Mouse (Mus musculus) heart, embryonic 10.5 days (tissue): ENCODE measurements around the gene Camta1. TPM values are rescaled to one million over a fixed set of nuclear protein-coding genes. Genes with fewer than 3 reads are reported as not detected.

Source experiments
- DNase-seq: peaks from one replicate; pipeline ENCODE4 v3.0.0-alpha.2; 2017; ENCODE audit warnings: low spot score
- H3K27ac ChIP-seq: fragments of 300-500 bp; sonication (generic); 2 replicates; pipeline ENCODE4 v1.5.1; 2016; ENCODE audit warnings: mild to moderate bottlenecking
- H3K27me3 ChIP-seq: fragments of 300-500 bp; sonication (generic); 2 replicates; pipeline ENCODE4 v1.6.1; 2016; ENCODE audit warnings: mild to moderate bottlenecking; ENCODE audit not compliant: poor library complexity, insufficient read depth, severe bottlenecking
- H3K36me3 ChIP-seq: fragments of 300-500 bp; sonication (generic); 2 replicates; pipeline ENCODE4 v1.6.1; 2016; ENCODE audit warnings: mild to moderate bottlenecking, moderate library complexity
- H3K4me1 ChIP-seq: fragments of 300-500 bp; sonication (generic); 2 replicates; pipeline ENCODE4 v1.6.1; 2016; ENCODE audit warnings: mild to moderate bottlenecking
- H3K4me3 ChIP-seq: fragments of 300-500 bp; sonication (generic); 2 replicates; pipeline ENCODE4 v1.5.1; 2016; ENCODE audit warnings: mild to moderate bottlenecking, moderate library complexity
- H3K9me3 ChIP-seq: fragments of 300-500 bp; sonication (generic); 2 replicates; pipeline ENCODE4 v1.6.1; 2016; ENCODE audit warnings: mild to moderate bottlenecking, moderate library complexity
- WGBS: fragments of 180-500 bp; shearing (Covaris S2); methylation state at CpG from one replicate; pipeline ENCODE4 v1.1.7; 2016; 5-methylcytosine and 5-hydroxymethylcytosine counted together
- polyA plus RNA-seq: library from polyadenylated mRNA; unstranded; fragments of >200 nt; fragmentation: Nextera tagmentation; extraction: Ambion mirVana; gene quantifications from 2 replicates; pipeline ENCODE4 v1.2.1, GENCODE M21; 2016

Camta1 gene
- polyA plus RNA-seq, 1 experiment from 2014 or later = 115 TPM

DNA sequence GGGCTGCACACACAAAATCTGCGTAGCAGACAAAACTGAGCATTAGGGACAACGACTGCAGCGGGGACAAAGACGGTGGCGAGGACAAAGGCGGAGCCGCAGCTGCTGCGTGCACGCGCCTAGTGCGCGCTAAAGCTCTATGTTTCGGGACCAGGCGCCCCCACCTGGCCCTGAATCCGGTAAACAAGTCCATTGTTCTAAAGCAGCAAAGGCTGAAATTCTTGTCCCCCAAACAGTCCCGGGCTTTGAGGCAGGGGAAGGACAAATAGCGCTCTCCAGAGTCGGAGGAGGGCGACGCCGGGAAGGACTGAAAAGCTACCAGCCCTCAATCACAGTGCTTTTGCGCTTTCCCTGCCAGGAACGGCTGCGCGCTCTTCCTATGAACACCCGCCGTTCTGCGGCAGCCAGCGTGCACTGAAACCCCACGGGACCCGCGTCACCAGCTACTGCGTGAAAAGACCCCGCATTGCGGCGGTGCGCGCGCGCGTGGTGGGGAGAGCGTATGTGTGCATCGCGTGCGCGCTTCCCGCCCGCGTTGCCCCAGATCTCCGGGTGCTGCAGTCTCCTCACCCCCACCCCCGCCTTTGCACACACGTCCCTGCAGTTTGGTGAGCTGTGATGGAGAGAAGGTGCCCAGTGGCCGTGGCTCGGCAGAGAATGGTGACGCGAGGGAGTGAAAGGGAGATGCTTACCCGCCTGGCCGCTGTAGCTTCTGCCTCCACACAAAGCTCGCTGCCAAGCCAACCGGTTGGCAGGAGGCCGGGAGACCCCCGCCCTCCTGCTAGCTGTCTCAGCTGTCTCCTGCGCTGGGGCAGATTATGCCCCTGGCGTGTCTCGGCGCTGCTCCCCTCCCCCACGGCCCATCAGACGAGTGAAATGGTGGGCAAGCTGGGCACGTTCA is 732.8 kb downstream of the Camta1 start:
- peak overlapping the region; percentile 75 for H3K4me3 ChIP-seq
- peak overlapping the region; percentile 93 for H3K27ac ChIP-seq
- DNase-seq = peak; percentile 86
- peaks cover 50% of the 10 kb centered on the region for H3K4me1 ChIP-seq
- peaks cover 31% of the 10 kb centered on the region for H3K27me3 ChIP-seq
- H3K9me3 ChIP-seq = no peaks in the 10 kb centered on the region
- WGBS = under 1% methylated on average over 69 of the region's 69 CpGs
- no peaks in the 10 kb centered on the region for H3K36me3 ChIP-seq

DNA sequence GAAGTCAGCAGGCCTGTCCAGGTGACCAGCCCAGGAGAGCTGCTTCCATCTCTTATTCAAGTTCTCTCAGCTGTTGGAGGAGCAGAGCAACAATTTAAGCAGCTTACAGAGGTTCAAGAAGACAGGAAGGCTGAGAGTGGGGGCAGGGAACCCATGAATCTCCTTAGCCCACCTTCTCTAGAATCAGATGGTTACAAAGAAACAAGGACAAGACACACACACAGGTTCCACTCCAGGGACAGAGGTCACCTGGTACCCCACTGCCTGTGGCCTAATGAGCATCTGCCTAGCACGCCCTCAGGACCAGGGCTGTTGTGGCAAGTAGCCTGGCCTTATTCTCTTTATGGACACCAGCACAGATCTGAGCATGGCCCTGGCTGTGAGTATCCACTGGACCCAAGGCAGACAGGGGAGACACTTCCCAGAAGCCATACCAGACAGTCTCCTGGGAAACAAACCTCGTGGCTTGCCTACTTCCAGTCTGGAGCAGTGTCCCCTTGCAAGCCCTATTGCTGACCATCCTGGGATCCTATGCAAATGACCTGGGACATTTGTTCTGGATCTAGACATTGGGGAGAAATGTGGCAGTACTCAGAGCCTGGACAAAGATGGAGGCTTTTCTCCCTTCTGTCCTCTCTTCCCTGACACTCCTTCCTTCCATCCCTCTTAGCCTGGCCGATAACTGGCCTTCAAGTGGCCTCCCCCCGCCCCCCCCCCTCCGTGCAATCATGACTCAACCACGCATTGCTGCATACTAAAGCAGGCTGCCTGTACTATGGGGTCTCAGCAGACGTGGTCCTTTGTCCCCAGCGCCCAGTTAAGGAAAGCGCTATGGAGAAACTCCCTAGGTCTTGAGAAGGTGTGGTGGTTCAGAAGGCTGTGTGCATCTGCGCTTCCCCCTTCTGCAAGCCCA is 733.8 kb downstream of the Camta1 start:
- 12% methylated on average over 9 of the region's 10 CpGs for WGBS
- Histone ChIP-seq H3K4me3 (peak overlapping the region; percentile 75), H3K27ac (peak overlapping the region; percentile 93), H3K27me3 (peaks cover 26% of the 10 kb centered on the region), H3K9me3 (no peaks in the 10 kb centered on the region), H3K4me1 (peaks cover 50% of the 10 kb centered on the region), H3K36me3 (no peaks in the 10 kb centered on the region)
- DNase-seq = no peak

DNA sequence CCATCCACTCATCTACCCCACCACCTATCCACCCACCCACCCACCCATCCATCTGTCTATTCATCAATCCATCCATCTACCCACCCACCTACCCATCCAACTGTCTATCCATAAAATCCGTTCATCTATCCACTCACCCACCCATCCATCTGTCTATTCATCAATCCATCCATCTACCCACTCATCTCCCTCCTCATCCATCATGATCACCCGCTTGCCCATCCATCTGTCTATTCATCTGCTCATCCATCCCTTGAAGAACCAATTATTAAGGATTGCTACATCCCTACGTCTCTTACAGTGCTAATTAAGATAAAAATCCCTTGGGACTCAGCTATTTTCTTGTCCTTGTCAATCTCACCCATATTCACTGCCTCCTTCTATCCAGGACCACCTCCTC is 742.8 kb downstream of the Camta1 start:
- Histone ChIP-seq H3K27me3 (0 out of 2 replicates have a peak, but pooled peaks cover 6% of the 10 kb centered on the region), H3K9me3 (no peaks in the 10 kb centered on the region), H3K4me1 (peaks cover 27% of the 10 kb centered on the region), H3K36me3 (no peaks in the 10 kb centered on the region), H3K4me3 (no peak overlapping the region), H3K27ac (no peak overlapping the region)
- WGBS = 81% methylated on average over 3 of the region's 3 CpGs
- DNase-seq = no peak

DNA sequence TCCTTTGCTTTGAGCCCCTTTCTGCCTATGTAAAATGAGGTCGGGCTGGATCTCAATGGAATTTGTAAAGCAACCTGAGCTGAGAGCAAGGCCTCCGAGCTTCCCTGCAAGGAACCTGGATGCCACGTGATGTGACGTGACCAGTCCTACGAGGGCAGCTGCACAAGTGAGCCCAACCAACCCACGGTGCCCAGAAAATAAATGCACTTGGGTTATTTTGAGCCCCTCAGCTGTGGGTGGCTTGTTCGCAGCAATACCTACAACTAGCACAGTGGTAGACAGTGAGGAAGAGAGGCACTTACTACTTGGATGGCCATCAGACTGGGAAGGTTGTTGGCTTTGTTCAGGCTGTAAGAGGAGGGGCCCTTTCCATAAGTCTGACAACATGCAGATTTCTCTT is 747.1 kb downstream of the Camta1 start:
- peaks cover 30% of the 10 kb centered on the region for H3K27me3 ChIP-seq
- DNase-seq = no peak

DNA sequence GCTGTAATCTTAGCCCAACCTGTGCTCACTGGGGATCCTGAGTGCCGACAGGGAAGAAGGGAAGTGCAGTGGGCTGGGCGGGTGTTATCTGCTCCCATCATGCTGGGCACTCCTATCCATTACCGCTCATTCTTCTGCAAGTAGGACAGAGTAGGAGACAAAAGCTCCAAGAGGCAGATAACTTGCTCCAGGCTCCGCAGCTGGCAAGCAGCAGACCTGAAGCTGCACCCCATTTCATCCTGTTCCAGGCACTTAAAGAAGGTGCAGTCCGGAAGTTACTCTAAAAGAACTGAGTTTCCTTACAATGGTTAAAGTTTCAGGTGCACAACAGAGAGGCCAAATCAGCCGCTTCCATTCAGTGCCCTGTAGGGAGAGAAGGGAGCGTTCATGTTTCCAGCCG is 750.5 kb downstream of the Camta1 start:
- Histone ChIP-seq H3K4me1 (peaks cover 31% of the 10 kb centered on the region), H3K4me3 (no peak overlapping the region), H3K27ac (no peak overlapping the region), H3K36me3 (no peaks in the 10 kb centered on the region), H3K9me3 (no peaks in the 10 kb centered on the region), H3K27me3 (peaks cover 53% of the 10 kb centered on the region)
- WGBS = 36% methylated on average over 8 of the region's 8 CpGs
- DNase-seq = no peak

More for the DNA sequence above, 747.1 kb downstream of the Camta1 start:
- Histone ChIP-seq H3K4me3 (no peak overlapping the region), H3K9me3 (no peaks in the 10 kb centered on the region), H3K27ac (no peak overlapping the region), H3K36me3 (no peaks in the 10 kb centered on the region), H3K4me1 (peaks cover 8% of the 10 kb centered on the region)
- 86% methylated on average over 7 of the region's 7 CpGs for WGBS

DNA sequence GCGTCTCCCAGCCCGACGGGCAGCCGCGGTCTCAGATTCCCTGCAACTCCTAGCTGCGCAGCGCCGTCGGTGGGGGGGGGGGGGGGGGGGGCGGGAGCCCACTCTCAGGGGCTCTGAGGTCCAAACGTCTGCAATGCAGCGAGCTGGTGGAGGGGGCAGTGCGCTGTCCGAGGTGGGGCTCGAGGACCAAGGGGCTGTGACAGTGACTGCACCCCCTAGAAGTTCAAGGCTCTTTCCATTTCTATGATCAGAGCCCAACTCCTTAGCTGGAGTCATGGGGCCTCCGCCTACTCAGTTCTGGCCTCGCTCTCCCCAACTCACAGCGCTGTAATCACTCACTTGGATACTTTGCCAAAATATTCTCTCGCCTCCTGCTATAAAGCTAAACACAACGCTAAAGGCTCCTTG is 752.8 kb downstream of the Camta1 start:
- 4% methylated on average over 17 of the region's 20 CpGs for WGBS
- DNase-seq = no peak
- peaks cover 47% of the 10 kb centered on the region for H3K27me3 ChIP-seq
- H3K4me3 ChIP-seq = peak overlapping the region; percentile 91
- peak overlapping the region; percentile 95 for H3K27ac ChIP-seq
- H3K4me1 ChIP-seq = peaks cover 40% of the 10 kb centered on the region
- no peaks in the 10 kb centered on the region for H3K9me3 ChIP-seq
- H3K36me3 ChIP-seq = no peaks in the 10 kb centered on the region

DNA sequence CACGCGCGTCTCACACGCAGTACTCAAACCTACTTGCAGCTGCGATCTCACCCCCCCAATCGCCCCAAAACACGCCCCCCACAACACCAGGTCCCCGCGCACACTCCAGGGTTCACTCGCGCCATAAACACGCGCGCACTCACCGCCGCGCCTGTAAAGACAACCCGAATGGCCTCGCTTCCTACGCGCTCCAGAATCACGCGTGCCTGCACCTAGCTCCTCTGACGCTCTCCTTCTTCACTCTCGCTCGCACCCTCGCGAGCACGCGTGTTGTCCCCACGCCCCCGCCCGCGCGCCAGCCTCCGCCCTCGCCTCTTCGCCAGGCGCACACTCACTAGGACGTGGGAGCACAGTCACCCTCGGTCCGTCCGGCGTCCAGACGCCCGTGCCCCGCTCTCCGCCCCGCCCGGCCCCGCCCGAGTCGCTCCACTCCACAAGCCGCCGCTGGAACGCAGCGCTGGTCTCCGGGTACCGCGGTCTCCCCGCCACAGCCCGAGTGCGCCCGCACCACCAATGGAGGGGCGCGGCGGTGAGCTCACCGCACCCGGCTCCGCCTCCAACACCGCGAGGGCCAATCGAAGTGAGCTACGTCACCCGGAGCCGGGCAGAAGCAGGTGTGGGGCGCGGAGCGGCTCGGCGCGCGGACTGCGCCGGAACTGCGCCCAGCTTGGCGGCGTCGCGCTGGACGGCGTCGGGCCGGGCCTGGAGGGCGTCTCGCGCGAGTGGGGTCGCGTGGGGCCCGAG is 753.5 kb downstream of the Camta1 start:
- H3K4me3 ChIP-seq = peak overlapping the region; percentile 91
- peaks cover 47% of the 10 kb centered on the region for H3K27me3 ChIP-seq
- peak overlapping the region; percentile 95 for H3K27ac ChIP-seq
- peaks cover 44% of the 10 kb centered on the region for H3K4me1 ChIP-seq
- DNase-seq = peak; percentile 96
- no peaks in the 10 kb centered on the region for H3K9me3 ChIP-seq
- WGBS = under 1% methylated on average over 97 of the region's 101 CpGs
- no peaks in the 10 kb centered on the region for H3K36me3 ChIP-seq

DNA sequence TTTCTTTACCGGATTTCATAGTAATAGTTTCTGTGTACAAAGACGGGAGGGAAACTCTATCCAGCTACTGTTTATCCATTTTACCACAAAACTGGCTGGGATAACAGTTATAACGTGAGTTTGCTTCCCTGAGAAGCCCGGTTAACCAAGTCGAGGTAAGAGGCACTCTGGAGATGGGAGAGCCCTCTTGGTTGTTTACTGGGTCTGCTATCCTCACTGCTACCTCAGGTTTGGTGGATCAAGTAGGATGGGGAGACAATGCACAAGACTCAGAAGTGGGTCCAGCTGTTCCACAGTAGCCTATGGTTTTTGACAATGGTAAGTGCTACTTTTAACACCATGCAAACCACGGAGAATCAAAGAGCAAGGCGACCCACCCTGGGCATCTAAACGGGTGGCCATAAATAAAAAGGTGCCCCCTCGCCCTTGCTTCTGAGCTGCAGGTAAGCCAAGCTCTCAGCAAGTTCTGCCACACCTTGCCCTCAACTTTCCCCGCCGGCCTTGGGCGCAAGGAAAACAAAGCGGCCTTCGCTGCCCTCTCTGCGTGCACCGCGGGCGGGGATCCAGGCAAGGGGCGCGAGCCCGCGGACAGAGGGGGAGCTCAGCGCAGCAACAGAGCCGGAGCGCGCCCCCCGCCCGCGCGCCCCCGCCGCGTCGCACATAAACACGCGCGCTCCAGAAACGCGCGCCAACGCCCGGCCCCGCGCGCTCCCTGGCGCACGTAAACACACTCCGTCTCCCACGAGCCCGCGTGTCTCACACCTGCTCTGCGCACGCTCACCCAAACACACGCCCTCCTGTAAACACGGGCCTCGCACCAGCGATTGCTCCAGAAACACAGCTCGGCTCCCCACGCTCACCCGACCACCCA is 754.3 kb downstream of the Camta1 start:
- DNase-seq = no peak
- 4% methylated on average over 60 of the region's 60 CpGs for WGBS
- peak overlapping the region; percentile 91 for H3K4me3 ChIP-seq
- peaks cover 44% of the 10 kb centered on the region for H3K4me1 ChIP-seq
- H3K36me3 ChIP-seq = no peaks in the 10 kb centered on the region
- H3K27ac ChIP-seq = peak overlapping the region; percentile 95
- no peaks in the 10 kb centered on the region for H3K9me3 ChIP-seq
- H3K27me3 ChIP-seq = peaks cover 47% of the 10 kb centered on the region

DNA sequence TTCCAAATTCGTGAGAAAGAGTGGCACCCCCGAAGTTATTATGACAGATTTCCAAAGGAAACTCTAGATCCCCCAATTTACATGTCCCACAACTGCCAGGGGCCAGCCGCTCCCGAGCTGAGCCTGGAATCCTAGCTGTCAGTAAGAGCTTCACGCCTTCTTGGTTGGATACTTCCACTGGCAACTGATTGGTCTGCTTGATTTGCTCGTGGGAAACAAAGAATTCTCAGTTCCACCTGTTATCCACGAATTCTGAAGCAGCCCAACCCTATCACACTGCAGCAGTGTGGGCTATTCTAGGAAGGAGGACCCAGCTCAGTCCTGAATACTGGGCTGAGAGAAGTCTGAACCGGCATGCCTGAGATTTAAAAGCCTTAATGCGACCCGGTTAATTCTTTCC is 755.2 kb downstream of the Camta1 start:
- Histone ChIP-seq H3K9me3 (no peaks in the 10 kb centered on the region), H3K36me3 (no peaks in the 10 kb centered on the region), H3K4me3 (peak overlapping the region; percentile 91), H3K27ac (0 out of 2 replicates have a peak overlapping the region, but pooled peaks have one; percentile 95), H3K27me3 (peaks cover 41% of the 10 kb centered on the region), H3K4me1 (peaks cover 44% of the 10 kb centered on the region)
- 29% methylated on average over 10 of the region's 10 CpGs for WGBS
- DNase-seq = no peak

DNA sequence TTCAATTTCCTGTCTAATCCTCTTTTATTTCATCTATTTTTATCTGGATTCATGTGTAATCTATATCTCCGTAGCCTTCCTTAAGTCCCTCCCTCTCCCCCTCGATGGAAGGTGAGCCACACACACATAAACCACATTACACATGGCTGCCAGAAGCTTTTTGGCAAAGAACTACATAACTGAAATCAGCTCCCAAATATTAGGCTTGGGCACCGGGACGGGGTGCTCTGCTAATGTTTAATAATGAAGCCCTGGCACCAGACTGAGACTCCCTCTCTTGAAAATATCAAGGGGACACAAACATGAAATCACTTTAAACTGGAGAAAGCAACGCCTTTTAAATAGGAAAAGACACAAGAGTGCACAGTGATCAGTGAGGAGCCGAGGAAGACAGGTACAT is 755.8 kb downstream of the Camta1 start:
- peaks cover 45% of the 10 kb centered on the region for H3K4me1 ChIP-seq
- peak overlapping the region; percentile 91; the same call in 1 of the 2 replicates for H3K4me3 ChIP-seq
- H3K9me3 ChIP-seq = no peaks in the 10 kb centered on the region
- H3K27ac ChIP-seq = 0 out of 2 replicates have a peak overlapping the region, but pooled peaks have one; percentile 17
- 80% methylated on average over 6 of the region's 6 CpGs for WGBS
- DNase-seq = no peak
- H3K36me3 ChIP-seq = no peaks in the 10 kb centered on the region
- H3K27me3 ChIP-seq = peaks cover 35% of the 10 kb centered on the region

DNA sequence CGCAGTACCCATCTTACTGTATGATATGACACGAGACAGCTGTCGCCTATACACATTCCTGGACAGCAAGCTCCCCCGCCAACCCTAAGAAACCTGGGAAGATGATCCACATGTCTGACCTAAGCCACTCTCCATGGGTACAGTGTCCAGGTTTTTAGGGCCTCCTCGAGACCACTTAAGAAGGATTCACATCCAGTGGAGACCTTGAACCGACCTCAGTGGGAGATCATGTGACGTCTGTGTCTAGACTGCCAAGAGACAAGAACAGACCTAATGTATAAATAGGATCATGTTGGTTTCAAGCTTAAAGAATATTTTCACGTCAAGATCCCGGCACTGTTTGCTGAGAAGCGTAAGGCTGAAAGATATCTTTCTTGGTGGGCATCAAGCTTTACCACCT is 757.5 kb downstream of the Camta1 start:
- Histone ChIP-seq H3K27me3 (peaks cover 20% of the 10 kb centered on the region), H3K27ac (peak overlapping the region; percentile 67; the same call in 1 of the 2 replicates), H3K9me3 (no peaks in the 10 kb centered on the region), H3K36me3 (no peaks in the 10 kb centered on the region), H3K4me3 (peak overlapping the region; percentile 12; the same call in 1 of the 2 replicates), H3K4me1 (peaks cover 54% of the 10 kb centered on the region)
- WGBS = 64% methylated on average over 10 of the region's 10 CpGs
- no peak for DNase-seq
